Mouse (Mus musculus) brain, adult 2 months (tissue): ENCODE measurements around the gene Il17ra.

Experiments used
- DNase-seq: peaks from one replicate; pipeline ENCODE4 v3.0.0; 2011; ENCODE audit warnings: low read depth, low spot score

The Il17ra gene

DNA sequence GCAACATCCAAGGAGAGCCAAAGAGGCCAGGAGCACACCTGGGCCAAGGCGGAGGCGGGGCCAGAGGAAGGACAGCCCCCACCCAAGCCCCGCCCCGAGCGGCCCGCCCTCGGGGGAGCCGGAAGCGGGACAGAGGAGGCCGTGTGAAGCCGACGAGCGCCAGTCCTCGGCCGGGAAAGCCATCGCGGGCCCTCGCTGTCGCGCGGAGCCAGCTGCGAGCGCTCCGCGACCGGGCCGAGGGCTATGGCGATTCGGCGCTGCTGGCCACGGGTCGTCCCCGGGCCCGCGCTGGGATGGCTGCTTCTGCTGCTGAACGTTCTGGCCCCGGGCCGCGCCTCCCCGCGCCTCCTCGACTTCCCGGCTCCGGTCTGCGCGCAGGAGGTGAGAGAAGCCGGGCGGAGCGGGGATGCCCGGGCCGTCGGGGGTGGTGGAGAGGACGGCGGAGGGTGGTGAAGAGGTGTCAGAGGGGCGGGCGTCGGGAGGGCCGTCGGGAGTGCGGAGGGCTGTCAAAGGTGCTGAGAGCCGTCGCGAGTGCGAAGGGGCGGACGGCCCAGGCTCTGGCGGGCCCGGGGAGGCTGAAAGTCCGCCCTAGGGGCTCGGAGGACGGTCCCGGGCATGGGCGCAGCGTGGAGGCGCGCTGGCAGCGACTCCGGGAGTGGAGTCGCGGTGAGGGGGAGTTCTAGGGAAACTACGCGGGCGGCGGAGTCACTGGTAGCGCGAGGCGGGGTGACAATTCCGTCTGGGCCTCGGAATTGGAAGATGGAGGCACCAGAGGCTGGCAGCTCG, at the start of gene Il17ra:
TSS of gene Il17ra (plus strand) at position 162 of the 786 bp plus-strand sequence.
- peak; percentile 67 for DNase-seq

GRCm38 (mm10) chr6:120438161-120438560, 24.9 kb upstream of the Il17ra start:
- DNase-seq: no peak

- DNase-seq: no peak
These were observed 20.8 kb upstream of the Il17ra start for GRCm38 (mm10) chr6:120442171-120442749.

GRCm38 (mm10) chr6:120443363-120444355, 19.4 kb upstream of the Il17ra start:
- peak; percentile 49 for DNase-seq

GRCm38 (mm10) chr6:120450208-120450607, 12.8 kb upstream of the Il17ra start:
- no peak for DNase-seq

DNA sequence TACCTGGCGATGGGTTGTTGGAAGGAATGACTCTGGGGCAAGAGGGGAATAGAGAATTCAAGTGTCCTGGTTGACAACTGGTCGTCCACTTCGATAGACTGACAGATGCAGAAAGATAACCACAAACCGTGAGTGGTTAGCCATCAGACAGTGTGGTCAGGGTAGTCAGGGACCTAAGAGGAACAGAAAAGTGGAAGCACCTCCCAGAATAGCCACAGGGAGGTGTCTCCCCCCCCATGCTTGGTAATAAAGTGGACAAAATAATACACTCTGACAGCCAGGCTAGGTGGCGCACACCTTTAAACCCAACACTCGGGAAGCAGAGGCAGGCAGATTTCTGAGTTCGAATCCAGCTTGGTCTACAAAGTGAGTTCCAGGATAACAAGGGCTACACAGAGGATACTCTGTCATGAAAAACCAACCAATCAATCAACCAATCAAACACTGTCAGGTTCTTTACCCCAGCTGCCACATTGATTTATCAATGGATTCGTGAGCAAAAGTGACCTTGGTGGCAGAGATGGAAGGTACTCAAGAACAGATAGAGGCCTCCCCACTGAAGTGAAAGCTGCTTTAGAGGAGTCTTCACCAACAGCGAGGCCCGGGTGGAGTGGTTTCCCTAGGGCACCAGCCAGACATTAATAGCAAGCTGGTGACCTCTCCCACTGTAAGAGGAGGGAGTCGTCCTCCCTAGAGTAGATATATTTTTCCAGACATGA, 10.5 kb upstream of the Il17ra start:
- DNase-seq: no peak

DNA sequence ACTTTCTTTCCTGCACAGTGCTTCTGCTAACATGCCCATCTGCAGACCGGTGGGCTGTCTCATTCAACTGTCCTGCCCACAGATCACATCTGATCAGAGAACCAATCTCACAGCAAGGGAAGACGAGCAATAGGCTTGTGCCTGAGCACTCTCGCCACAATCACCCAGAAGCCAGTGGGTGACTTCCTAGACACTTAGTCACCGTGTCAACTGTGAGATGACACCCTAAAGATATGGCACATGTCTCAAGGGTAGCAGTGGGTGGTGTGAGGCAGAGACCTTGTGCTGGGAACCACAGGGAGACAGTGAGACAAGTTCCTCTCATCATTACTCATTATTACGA, 10.0 kb upstream of the Il17ra start:
- peak; percentile 42 for DNase-seq

- no peak for DNase-seq
These were observed 9.5 kb upstream of the Il17ra start for GRCm38 (mm10) chr6:120453556-120453955.

GRCm38 (mm10) chr6:120454627-120455077, 8.4 kb upstream of the Il17ra start:
- DNase-seq: no peak

- no peak for DNase-seq
These were observed 6.0 kb upstream of the Il17ra start for GRCm38 (mm10) chr6:120457074-120457473.

- DNase-seq: no peak
These were observed 5.3 kb upstream of the Il17ra start for GRCm38 (mm10) chr6:120457751-120458150.

- no peak for DNase-seq
These were observed 1.8 kb upstream of the Il17ra start for GRCm38 (mm10) chr6:120461217-120461616.

- no peak for DNase-seq
These were observed 796 bp upstream of the Il17ra start for GRCm38 (mm10) chr6:120462251-120462650.

DNA sequence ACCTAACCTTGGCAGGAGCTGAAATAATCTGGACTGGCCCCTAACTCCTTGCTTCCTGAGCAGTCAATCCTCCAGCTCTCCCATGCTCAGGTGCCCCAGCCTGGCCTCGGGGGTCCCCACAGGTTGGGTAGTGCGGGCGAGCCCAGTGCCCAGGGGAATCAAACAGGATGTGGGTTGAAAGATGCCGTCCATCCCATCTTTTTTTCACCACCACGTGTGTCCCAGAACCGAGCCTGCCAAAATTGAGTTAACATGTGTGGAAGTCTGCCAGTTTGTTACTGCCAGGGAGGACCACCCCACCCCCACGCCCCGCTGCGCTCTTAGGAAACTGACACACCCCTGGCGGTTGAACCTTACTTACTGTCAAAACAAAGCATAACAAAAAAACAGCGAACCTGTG, 837 bp downstream of the Il17ra start:
- no peak for DNase-seq

DNA sequence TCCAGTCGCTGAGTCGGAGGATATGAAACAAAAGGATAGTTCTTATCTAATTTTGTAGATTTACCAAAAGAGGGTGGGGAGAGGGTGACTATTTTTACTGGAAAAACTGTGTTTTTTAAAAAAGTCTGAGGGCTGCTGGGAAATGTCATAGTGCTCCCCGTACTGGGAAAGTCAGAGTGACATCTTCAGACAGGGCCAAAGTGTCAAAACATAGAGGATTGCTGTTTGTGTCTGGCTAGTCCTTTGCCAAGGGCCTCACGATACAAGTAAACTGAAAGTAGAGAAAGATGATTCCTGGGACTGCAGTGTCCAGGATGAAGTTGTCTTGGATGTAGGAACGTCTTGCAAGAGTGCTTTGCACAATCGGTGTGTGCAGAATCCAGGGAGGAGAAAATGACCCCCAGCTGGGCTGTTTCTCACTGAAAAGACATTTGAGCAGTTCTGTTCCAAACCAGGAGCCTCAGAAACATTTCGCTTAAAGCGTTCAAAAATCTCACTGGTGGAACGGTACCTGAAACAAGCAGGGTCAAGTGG, 1.4 kb downstream of the Il17ra start:
- DNase-seq: no peak

DNA sequence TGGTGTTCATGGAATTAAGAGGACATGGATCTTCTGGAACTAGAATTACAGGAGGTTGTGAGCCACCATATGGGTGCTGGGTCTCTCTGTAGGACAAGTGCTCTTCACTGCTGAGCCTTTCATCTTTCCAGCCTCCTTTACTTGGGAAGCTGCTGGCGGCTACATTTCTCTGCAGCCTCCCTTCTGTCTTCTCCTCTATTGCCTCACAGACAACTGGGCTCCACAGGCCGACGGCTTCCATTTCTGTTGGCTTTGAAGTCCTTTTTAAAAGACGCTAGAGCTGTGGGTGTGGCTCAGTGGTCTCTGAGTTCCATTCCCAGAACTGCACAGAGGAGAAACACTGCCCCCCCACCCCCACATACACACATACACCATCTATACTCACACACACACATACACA, 2.3 kb downstream of the Il17ra start:
- DNase-seq: no peak

GRCm38 (mm10) chr6:120466609-120467329, 3.7 kb downstream of the Il17ra start:
- peak; percentile 59 for DNase-seq

GRCm38 (mm10) chr6:120468259-120468658, 5.2 kb downstream of the Il17ra start:
- DNase-seq: no peak

DNA sequence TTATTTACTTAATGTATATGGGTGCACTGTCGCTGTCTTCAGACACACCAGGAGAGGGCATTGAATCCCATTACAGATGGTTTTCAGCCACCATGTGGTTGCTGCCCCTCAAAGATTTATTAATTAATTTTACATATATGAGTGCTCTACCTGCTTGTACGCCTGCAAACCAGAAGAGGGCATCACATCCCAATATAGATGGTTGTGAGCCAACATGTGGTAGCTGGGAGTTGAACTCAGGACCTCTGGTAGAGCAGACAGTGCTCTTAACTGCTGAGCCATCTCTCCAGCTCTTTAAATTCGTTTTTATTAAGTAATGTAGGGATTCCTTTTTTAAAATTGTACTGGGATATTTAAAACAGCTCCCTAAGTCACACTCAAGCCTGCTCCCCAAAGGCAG, 6.2 kb downstream of the Il17ra start:
- no peak for DNase-seq

GRCm38 (mm10) chr6:120469770-120470169, 6.7 kb downstream of the Il17ra start:
- no peak for DNase-seq

DNA sequence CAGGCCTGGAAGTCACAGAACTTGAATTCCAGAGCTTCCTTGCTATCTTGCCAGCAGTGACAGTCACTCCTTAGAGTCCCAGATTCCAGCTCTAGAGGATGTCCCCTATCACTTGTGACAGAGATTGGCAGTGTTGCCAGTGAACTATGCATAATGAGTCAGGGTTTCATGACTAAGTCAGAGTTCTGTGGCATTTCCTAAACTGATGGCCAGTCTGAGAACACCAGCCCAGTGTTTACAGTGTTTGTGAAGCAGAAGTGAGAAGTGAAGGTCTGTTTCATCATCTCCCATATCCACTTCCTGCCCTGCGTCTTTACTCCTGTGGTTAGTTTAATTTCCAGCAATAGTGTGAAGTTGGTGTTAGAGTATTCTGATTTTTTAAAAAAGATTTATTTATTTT, 7.6 kb downstream of the Il17ra start:
- DNase-seq: no peak
